Mouse (Mus musculus) ES-CJ7 (cell line): ENCODE data around the gene Slc18b1.
A peak's percentile ranks its signal among the peaks of the same experiment; 100 is the strongest.
"Not testable (repeated sequence)": the region's sequence is repeated elsewhere in the genome, so short reads cannot be mapped to it uniquely, and the experiment has no call there.

ENCODE experiments used
- DNase-seq: peaks from one replicate; pipeline ENCODE4 v3.0.0; 2011; ENCODE audit warnings: low read depth, low spot score

Slc18b1 gene

DNA sequence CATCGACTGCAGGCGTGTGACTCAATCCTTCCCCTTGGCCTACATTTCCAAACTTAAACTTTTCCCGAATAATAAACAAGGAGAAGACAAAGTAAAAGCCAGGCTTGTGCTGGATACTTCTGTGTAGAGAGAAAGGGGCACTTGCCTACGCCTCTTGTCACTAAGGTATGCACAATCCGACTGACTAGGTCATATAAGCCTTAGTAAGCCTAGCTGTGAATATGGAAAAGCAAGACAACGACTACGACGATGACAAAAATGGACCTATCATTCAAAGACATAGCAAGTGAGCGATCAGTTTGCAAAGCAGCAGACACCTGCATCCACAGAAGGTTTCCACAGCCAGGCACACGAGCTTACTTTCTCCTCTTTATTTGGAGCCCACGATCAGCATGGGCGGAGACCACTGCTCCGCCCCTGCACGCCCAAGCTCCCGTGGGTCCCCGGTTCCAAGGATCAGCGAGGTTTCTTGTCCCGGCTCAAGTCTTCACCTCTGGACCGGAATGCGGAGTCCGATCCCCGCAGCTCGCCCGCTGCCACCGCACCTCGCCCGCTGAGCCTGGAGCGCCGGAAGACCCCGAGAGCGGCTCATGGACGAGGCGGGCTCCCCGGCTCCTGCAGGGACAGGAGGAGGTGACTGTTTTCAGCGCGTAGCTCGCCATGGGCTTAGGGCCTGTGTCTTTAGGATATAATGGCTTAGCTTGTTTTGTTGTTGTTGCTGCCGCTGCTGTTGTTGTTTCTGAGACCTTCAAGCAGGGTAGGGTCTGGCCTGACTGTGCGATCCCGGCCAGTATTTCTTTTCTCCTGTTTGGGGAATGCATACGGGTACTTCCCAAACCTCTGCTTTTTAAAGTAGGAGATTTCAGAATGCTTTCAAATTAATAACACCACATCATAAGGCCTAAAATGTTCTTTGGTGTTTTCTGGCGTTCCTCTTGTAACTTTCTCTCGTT lies at the start of gene Slc18b1:
Gene Slc18b1, plus strand, starts transcription at position 436 of the 953 bp plus-strand sequence.
- peak; percentile 37 for DNase-seq

DNA sequence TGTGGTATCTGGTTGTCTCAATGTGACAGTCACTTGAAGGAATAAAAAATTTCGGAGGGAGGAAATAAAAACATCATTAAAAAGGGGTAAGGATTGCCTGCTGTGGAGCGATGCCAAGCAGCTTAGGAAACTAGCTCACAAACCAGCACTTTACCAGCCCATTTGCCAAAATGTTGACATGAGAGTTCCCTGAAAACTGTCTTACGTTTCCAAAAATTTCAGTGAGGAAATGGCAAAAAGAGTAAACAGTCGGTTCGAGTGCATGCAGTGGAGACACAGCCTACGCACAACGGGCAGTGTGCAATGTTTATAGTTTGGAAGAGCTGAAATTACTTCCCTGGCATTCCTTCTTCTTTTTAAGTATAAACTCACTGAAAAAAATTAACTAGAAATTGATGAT lies 42.6 kb upstream of the Slc18b1 start:
- no peak for DNase-seq

DNA sequence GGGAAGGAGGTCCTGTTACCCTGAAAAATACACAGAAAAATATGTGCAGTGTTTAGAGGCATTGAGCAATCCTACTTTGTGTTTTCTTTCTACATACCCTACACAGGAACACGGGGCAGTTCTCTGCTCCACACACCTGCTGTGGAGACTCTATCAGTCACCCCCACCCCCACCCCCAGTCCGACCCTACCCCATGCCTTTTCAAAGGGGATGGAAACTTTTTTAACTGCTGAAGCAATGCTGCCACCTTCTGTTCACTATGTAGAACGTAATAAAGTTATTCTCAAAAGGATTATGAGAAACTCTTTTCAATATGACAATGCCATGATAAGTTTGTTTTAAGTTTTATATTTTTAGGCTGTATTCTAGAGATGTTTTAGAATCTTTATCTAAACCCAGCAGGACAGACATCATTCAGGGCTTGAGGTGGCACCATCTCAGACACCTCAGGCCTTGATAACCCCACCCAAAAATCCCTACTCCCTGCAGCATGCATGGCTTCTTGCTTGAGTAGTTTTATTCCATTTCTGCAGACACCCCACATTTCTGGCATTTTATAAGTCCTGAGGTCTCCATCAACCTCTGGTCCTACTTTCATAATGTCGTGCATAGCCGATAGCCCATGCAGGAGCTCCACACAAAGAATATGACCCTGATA lies 19.4 kb upstream of the Slc18b1 start:
- DNase-seq, result peak; percentile 42

DNA sequence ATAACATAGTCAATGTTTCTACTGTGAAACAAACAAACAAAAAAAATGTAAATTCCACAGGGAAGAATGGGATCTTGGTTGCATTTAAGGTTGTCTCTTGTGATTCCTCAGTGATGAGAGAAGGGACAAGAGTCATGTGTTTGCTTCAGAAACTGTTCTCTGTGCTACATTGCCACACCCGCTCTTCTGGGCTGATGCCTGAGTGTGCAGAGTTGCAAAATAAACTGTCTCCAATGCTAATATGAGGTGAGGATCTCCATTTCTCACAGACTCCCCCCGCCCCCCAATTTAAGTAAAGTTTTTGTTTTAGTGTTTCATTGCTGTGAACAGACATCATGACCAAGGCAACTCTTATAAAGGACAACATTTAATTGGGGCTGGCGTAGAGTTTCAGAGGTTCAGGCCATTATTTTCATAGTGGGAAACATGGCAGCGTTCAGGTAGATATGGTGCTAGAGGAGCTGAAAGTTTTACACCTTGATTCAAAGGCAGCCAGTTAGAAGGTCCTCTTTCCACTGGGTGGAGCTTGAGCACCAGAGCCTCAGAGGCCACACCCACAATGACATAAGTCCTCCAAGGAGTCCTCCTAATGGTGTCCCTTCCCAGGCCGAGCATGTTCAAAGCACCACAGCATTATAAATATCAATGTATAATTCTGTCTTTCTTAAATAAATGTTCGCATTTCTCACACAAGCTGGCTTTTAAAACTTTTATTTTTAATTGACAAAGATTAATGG lies 16.1 kb upstream of the Slc18b1 start:
- DNase-seq, result peak; percentile 86

DNA sequence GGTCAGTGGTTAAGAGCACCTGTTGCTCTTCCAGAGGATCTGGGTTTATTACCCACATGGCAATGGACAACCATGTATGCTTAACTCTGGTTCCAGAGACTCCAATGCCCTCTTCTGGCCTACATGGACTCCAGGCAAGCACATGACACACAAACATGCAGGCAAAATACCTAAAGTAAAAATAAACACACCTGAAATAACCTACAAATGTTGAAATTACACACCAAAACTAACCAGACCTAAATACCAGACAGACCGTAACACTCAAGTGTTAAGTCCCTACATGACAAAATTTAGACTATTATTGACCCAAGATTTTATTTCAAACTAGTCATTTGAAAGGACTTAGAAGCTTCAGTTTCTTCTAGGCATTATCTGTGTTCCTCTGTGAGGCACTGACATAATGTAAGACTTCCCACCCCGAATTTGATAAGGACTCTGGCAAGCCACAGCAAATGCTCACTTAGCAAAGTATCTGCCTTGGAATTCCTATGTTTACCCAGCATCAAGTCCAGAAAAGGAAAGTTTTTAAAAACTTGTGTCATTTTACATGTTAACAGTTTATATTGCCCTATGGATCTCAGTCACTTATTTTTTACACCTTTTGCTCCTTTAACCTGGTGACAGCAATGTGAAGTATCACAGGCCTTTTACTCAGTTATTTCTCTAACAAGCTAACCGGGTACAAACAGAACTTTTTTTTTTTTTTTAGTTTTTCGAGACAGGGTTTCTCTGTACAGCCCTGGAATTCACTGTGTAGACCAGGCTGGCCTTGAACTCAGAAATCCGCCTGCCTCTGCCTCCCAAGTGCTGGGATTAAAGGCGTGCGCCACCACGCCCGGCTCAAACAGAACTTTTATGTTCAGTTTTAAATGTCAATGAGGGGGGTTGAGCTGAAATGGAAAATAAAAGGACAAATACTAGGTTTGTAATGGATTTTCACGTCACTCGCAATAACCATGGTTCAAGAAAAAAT lies 14.7 kb upstream of the Slc18b1 start:
- DNase-seq, result peak; percentile 42

DNA sequence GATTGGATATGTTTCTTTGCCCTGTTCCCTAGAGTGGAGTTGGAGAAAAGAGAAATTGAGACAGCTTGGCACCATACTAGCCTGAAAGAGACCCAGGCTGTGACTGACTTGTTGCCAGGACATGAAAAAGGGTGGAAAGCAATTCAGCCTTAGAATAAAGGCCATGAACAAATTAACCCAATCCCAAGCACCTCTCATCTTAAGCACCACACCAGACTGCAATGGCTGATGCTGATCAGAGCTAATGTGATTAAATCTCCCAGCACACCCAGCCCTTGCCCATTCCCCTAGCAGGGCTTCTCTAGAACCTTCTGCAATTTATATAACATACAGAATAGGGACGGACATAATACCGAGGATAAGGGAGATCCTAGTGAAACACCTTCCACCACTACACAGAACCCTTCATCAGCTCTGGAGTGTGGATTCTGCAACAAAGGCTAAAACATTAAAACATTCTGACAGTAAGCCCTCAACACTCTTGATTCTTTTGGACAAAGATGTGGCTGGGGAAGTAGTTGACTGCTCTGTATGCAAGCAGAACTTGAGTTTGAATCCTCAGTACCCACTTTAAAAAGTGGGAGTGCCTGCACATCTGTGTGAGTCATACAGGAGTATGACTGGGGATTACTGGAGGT lies 13.8 kb upstream of the Slc18b1 start:
- DNase-seq, result peak; percentile 54

DNA sequence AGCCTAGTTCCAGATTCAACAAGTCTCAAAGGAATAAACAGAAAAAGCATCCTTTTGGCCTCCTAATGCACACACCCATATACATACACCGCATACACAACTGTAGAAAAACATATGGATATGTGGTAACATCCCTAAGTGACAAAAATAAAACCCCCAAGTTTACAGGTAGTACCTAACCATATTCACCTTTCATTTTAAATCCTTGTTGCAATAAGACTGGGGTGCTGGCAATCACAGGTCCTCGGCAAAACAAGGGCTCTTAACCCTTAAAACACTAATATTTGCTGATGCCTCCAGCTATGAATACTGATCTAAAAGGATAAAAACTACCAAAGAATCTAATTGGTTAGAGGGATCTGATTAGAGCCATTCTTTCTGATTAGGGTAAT lies 13.3 kb upstream of the Slc18b1 start:
- no peak for DNase-seq

DNA sequence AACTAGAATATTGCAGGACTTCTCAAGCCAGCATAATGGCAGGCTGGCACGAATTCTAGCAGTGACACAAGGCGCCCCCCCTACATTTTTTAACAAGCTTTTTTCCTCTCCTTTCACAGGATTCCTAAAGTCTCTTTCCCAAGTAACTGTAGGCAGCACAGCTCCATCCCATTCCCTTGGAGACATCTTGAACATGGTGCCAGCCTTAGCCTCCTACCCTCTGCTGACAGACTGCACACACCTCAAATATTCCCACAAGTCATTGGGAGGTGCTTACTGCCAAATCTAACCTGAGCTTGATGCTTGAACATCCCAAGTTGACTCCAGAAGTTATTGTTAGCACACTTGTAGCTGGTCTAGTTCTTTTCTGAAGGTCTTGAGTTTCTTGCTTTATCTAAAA lies 12.7 kb upstream of the Slc18b1 start:
- peak; percentile 57 for DNase-seq

DNA sequence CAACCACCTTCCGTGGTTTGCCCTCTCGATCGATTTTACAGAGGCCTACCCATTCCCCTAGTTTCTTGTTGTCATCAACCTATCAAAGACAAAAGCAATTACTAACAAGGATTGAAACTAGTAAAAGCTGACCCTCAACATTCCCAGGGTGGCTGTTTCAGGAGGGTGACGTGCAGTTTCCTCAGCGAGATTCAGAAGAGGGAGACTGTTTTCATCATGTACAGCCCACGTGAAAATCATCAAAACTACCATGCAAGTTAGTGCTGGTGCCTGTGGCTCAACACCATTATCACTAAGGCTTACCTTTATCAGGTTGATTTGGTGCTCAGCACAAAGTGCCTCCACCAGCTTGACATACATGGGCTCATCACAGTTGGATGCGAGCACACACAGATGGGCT lies 11.2 kb upstream of the Slc18b1 start:
- DNase-seq, result not testable (repeated sequence)

DNA sequence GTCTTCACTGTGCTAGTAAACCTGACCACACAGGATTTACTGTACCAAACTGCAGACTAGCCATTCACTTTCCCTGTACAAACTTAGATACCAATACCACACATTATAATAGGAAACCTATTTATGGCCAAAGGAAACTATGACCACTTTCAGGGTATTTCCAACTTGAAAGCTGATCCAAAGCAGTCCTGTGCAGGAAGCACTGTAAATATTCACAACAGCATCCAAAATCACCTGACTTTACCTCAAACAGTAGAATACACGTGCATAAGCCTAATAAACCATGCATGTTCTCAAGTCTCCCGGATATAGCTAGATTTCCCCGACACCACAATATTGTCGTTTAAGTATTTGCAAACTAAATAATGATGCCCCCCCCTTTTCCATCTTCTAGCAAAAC lies 10.7 kb upstream of the Slc18b1 start:
- no peak for DNase-seq

DNA sequence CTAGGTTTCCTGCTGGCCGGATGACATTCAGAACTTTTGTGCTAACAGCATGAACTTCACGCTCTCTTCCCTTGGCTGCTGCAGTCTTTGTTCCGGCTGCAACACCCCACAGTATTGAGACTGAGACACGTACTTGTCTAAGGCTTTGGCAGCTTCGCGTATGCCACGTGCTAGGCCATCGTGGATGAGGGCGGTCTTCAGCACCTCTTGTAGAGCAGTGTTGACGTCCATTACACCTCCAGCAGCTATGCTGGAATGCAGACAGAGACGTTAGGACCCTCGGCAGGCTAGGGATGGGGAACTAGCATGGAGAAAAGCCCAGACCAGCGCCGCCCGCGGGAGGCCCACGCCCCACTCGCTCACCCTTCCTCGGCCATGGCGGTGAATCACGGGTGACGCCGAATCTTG lies 10.2 kb upstream of the Slc18b1 start:
- not testable (repeated sequence) for DNase-seq

DNA sequence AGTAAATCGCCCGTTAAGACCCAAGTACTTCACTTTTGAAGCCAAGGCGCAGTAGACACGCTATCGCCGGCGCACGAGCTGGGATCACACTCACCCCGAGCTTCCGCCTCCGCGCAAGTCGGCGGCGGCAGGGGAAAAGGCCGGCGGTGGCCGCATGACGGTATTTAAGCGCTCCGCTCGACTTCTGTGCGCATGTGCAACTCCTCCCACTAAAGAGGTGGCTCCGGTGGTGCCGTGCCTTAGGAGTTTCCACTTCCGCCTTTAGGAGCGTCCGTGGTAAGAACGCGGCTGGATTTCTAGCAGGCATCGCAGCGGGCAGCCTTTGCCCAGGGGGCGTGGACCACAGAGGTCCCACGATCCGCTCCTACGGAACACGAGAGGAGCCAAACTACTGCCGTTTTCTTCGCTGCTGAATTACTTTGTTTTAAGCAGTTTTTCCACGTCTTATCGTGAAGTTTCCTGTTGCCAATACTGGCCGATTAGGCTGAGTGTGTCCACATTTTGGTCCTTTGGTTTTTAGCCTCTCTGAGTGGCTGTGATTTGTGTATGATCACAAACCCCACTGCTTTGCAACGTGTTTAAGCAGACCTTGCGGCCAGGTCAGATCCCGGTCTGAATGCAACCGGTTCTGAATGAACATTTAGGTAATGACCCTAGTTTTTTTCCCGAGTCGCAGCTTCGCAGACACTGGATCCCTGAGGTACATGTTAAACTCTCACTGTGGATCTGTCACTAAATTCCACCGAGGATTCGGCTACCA lies 9.5 kb upstream of the Slc18b1 start, which contains the start of gene Rps12:
Gene Rps12, minus strand, starts transcription at position 214 of the 760 bp plus-strand sequence.
- peak; percentile 99 for DNase-seq

DNA sequence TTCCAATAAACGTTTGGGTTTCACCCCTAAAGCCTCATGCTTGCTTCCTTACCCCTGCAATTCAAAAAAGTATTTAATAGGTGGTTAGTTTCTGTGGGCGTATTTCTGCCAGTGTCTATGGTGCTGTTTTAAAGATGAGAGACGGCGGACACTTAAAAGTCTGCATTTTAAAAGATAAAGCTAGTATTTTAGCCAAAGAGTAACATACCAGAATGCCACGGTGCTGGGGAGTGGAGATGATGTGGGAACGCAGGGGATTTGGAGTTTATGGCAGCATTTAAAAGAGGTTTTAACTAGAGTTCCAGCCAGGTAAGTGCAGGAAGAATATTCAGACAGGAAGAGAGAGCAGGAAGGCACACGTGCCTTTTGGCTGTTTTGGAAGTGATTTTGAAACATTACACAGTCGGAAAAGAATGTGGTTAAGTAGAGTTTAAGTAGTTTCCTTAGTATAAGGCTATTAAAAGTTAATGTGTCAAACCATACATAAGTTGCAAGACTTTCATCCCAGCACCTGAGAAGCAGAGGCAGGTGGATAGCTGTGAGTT lies 8.7 kb upstream of the Slc18b1 start:
- DNase-seq, result no peak

DNA sequence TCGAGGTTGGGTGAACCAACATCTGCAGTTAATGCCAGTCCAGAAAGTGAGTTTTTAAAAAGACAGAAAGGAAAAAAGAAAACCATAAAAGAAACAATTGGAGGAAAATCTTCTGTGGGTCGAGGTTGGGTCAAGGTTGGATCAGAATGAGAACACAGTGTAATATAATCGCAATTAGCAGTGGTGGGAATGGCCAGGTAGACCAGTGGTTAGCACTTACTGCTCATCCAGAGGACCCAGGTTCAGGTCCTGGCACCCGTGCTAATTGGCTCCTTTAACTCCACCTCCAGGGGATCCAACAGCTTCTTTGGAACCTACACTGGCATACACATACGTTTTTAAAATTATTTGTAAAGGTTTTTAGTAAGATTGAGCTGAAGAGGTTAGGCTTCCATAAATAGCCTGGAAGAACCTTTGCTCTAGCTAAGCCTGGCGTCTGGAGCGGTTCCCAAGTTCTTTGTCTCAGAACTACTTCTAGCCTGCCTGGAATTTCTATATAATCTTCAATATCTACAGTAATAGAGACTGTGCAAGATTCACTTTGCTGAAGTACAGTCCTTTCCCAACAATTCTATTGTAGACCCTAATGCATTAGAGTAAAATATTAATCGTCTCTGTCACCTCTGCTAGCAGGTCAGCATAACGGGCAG lies 790 bp upstream of the Slc18b1 start:
- no peak for DNase-seq

DNA sequence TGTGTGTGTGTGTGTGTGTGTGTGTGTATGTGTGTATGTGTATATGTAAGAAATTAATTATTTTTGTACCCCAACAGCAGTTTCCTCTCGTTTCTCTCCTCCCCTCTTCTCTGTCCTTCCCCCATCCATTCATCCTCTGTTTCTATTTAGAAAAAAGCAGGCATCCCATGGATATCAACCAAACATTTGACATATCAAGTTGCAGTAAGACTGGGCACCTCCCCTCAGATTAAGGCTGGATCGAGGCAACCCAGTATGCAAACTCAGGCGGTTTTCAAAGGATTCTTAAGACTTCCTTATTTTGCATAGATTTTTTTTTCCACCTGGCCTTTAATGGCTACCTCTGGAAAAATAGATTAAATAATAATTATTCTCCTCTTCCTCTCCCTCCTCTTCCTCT lies 820 bp downstream of the Slc18b1 start:
- DNase-seq, result no peak

DNA sequence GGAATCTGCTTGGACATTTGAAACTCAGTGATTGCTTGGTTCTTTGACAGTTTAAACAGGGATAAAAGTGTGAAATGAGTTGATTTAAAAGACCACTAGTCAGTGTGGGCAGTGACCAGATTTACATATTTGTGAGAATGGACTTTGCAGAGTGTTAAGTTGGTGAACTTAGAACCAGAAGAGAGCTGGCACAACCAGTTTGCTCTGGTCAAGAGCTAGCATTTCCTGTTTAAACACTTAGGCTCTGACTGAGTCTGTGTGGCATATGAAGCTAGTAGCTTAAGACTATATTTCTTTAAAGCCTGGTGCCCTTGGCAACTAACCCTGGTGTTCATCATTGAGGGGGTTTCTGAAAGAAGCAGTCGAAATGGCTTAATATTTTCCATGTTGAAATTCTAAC lies 1.4 kb downstream of the Slc18b1 start:
- DNase-seq, result no peak

DNA sequence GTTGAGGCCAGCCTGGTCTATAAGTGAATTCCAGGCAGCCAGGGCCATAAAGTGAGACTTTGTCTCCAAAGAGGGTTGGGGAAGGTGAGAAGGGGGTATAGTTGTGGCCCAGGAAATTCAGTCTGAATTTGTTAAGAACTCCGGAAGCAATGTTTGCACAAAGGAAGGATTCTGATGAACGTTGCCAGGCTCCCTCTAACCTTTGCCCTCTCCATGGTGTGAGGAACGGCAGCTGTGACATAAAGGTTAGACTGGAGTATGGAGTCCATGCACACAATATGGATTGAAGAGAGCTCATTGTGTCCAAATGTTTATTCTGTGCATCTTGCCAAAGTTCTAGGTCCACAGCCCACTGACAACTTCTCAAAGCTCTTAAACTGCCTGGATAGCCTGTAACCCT lies 3.1 kb downstream of the Slc18b1 start:
- no peak for DNase-seq

DNA sequence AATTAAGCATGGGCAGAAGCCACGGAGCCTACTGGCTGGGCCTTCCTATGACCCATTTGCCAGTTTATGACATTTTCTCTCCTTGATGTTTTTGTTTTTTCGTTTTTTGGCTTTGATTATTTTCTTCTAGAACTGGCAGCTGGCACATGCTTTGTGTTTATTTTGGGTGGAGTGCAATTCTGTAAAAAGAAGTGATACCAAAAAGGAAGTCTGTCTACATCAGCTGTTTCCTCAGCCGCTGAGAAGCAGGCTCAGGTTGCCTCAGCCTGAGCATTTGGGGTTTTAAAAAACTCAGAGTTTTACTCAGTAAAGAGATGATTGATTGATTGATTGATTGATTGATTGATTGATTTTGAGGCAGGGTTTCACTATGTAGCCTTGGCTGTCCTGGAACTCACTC lies 6.1 kb downstream of the Slc18b1 start:
- no peak for DNase-seq

DNA sequence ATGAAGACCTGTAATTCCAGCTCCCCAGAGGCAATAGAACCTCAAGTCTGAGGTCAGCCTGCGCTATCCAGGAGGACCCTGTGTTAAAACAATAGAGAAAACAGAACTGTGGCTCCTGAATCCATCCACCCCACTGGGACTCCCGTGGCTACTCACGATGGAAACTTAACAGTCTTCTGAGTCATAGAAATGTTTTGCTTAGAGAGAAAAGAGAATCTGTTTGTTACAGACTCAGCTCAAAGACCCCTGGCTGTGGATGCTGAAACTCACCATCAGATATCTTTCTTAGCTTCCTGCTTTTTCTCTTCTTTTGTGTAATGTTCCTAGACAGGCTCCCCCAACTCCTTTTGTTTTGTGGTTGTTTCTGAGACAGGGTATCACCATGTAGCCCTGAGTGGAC lies 7.9 kb downstream of the Slc18b1 start:
- no peak for DNase-seq
